Mouse (Mus musculus) urinary bladder, adult 2 months (tissue): ENCODE measurements around the gene Cebpz. TPM values are rescaled to one million over a fixed set of nuclear protein-coding genes. Genes with fewer than 3 reads are reported as not detected.

Source experiments
- DNase-seq: peaks from one replicate; pipeline ENCODE4 v3.0.0; 2022; ENCODE audit warnings: low spot score
- polyA plus RNA-seq: library from polyadenylated mRNA; depleted of rRNA; stranded (reverse); fragments of >200 nt; gene quantifications from 2 replicates; pipeline ENCODE4 v1.2.3, GENCODE M21; 2012; rRNA removed

Gene Cebpz
- polyA plus RNA-seq = 15.1 and 19.2 TPM in 2 replicates

GRCm38 (mm10) chr17:78936466-78937228, at the start of gene Cebpz, which contains the start of gene Ndufaf7:
TSS of gene Cebpz (minus strand) at chr17:78937066.
TSS of gene Ndufaf7 (plus strand) at chr17:78937136.
- peak; percentile 80 for DNase-seq

DNA sequence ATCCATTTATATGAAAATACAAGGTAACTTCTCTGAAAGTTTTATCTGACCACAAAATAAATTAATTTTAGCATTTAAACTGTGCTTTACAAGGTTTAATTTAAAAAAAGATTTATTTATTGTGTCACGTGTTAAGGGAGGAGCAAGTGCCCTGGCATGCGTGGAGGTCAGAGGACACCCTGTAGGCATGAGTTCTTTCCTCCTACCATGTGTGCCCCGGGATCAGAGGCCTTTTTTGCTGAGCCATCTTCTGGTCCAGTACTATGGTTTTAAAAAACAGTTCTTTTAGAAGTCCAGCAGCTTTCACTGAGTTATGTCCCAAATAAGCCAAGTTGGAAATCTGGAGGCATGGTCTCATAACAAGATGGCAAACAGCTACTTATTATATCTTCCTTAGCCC, 46.9 kb upstream of the Cebpz start:
- no peak for DNase-seq

DNA sequence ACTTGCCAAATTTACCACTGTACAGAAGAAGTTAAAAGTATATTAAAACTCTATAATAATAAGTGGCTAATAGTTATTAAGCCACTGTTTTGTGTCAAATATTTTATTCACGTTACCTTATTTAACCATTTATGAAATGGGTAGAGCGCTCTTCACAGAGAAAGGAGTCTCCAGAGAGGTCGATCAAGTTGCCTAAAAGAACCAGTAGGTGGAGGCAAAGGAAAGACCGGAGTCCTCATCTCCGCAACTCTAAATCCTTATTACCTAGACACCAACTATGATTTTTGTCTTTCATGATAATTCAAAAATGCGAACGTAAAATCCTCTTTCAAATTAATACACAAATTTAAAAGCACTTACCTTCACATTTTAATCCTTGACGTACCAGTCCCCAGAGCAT, 46.3 kb upstream of the Cebpz start:
- DNase-seq = no peak

- no peak for DNase-seq
These were observed 31.6 kb upstream of the Cebpz start for GRCm38 (mm10) chr17:78968500-78968899.

- no peak for DNase-seq
These were observed 29.4 kb upstream of the Cebpz start for GRCm38 (mm10) chr17:78966092-78966883.

GRCm38 (mm10) chr17:78964387-78964786, 27.5 kb upstream of the Cebpz start:
- no peak for DNase-seq

DNA sequence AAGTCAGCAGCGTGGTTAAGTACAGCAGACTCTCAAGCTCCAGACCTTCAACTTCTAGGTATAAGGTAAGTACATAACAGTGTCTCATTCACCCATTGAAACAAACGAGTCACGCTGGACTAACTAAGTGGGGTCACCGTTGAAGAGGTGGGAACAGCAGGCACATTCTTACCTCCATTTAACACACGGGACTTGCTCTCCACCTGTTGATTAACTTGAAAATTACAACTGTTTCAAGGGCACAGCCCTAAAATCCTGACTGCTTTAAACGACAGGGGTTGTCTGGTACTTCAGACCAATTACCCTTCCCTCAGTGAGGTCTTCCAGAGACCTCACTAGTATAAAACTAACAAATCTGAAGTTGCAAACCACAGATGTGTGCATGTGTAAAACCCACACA, 22.6 kb upstream of the Cebpz start:
- no peak for DNase-seq

DNA sequence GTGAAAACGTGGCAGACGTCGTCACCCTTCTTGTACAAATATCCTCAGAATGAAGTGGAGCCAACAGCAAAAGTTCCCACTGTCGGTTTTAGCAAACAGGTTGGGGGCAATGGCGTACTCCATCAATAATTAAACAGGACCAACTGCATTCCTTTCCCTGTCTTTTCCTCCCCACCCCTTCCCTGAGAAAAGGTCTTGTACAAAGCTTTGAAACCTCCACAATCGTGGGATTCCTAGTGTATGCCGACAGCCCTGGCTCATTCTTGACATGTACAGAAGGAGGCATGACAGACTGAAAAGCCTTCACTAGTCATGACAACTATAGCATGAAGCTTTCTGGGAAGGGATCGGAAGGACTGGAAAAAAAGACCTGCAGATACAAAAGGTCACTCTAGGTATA, 16.4 kb upstream of the Cebpz start:
- DNase-seq = no peak

DNA sequence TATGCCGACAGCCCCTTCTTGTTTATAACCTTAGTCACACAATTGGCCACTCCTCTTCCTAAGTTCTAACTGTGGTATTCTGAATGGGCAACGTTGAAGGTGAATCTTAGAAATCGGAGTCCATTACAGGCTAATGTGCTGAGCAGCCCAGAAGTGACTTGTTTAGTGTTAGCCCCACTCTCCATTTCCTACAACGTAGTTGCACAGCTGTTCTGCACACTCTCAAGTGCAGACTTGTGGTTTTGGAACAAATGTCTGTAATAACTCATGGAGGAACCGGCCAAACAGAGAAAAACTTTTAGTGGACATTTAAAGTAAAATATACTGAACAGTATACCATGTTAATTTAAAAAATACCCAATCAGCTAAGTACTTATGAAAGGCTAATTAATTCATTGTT, 15.2 kb upstream of the Cebpz start:
- no peak for DNase-seq

- DNase-seq = no peak
These were observed 14.4 kb upstream of the Cebpz start for GRCm38 (mm10) chr17:78951225-78951624.

DNA sequence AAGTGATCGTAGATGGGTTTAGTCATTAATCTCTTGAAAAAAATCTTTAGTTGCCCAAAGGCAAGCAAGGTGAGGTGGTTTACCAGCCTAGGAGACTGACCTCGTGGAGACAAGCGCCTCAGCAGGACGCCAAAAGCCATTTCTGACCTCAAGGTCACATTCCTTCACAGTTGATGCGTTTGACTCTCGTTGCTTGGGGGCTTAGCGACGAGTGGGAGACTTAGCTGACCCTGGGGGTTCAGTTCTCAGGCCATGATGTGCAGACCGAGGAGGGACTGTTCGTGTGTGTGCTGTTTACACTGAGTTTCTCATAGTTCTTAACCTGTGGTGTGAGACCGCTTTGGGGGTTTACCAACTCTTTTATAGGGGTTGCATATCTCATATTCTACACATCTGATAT, 5.7 kb upstream of the Cebpz start:
- no peak for DNase-seq

DNA sequence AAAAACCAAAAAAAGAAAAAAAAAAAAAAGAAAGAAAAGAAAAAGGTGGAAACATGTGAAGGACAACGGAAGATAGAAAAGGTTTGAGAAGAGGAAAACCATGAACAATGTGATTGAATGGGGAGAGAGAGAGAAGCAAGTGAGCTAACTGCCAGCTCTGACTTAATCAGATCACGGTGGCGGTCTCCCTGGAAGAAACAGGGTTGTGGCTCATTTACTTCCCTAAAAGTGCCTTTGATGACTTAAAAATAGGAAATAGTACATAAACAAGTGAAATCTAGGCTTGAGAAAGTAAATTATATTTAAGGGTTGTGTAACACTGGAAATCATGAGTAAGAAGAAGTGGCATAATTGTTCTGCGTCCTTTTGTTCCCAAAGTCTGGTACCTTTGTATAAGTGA, 2.1 kb upstream of the Cebpz start:
- no peak for DNase-seq

- no peak for DNase-seq
These were observed 475 bp upstream of the Cebpz start for GRCm38 (mm10) chr17:78937229-78937853.

- DNase-seq = no peak
These were observed 1.0 kb downstream of the Cebpz start for GRCm38 (mm10) chr17:78935857-78936256.

DNA sequence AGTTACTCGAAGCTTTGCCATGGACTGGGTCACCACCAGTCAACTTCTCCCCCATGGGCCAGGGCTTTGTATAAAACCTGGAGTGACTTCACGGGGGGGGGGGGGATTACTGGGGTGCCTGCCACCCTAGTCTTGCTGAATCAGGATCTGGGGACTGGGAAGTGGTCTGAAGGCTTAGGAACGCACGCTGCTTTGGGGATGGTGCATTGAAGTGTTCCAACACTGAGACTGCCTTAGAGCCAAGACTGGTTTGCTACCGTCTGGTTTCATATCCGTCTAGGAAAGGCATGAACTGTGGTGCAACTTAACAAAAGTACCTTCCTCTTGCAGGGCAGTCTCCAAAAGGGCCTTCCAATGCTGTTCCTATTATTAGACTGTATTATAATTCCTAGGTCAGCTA, 19.2 kb downstream of the Cebpz start:
- no peak for DNase-seq

DNA sequence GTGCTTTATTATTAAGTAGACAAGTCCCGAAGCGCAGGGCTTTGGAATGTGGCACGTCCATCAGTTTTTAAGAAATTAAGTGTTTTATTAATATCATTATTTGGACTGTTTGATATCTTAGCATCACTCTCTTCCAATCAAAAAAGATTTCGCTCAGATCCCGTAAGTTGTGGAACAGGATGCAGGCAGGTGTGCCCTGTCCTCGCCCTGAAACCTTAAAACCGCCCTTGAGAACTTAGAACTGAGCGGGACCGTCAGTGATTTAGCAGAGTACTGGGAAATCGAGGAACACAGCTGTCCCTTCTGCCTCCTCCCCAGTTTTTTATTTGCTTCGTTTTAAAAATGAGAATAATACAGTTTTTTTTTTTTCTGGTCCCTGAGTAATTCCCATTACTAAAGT, 20.0 kb downstream of the Cebpz start:
- no peak for DNase-seq

DNA sequence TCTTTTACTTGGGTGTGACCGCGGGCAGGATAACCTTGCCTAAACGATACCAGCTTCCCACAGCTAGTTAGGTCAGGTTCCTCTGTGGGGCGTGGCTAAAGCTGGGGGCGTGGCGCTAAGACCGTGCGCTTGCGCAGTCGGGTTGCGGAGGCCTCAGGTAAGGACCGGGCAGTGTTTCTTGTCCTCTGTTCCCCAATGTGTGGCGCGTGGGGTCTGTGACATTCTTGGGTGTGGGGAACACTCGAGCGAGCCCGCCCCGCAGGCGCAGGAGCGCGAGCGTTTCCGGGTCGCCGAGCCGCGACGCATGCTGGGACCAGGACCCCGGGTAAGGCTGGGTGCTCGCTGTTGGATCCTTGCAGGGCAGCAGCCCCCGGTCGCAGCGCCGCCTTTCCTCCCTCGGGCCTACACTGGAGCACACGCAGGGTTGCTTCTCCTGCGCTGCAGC, 20.5 kb downstream of the Cebpz start, which contains the start of gene Cebpzos:
Gene Cebpzos, plus strand, starts transcription at position 132 of the 445 bp plus-strand sequence.
- peak; percentile 72 for DNase-seq

DNA sequence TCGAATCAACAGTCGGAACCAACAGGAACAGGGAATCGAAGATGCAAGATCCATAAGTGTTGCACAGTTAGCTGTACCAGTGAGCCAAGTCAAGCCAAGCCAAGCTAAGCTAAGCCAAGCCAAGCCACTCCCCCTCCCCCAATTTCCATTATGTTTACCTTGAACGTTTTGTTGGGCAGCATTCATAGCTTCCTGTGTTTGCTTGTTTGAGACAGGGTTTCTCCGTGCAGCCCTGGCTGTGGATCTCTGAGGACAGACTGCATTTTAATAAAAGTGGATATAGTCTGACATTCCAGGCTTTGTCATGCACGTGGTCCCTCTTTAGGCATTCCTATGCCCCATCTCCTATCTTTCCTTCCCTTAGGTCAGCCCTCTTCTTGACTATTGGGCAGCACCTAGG, 21.1 kb downstream of the Cebpz start:
- DNase-seq = no peak

- no peak for DNase-seq
These were observed 22.9 kb downstream of the Cebpz start for GRCm38 (mm10) chr17:78913921-78914320.

GRCm38 (mm10) chr17:78912861-78913281, 24.0 kb downstream of the Cebpz start:
- no peak for DNase-seq

- no peak for DNase-seq
These were observed 27.5 kb downstream of the Cebpz start for GRCm38 (mm10) chr17:78909374-78909773.

DNA sequence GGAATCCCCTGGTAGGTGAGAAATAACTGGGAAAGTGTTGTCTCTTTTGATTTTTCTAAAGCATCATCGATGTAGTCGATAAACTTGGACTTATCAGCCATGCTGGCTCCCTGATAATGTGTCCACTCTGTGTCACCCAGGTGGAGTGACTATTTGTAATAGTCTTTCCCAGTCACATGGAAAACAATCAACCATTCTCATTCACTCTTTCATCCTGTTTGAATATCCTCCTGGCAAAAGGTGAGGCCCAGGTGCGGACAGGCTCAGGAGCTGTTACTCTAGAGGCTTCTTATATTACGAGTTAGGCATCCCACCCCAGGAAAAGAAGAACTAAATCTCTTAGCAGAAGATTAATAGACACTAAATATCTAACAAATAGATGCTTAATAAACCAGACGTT, 30.0 kb downstream of the Cebpz start, which contains the start of gene Sult6b1:
Gene Sult6b1, minus strand, starts transcription at position 101 of the 400 bp plus-strand sequence.
- DNase-seq = no peak
